Mouse (Mus musculus) layer of hippocampus, postnatal 36 days (tissue): Measurements from ENCODE around the gene Ppip5k1. TPM values are rescaled to one million over a fixed set of nuclear protein-coding genes. Genes with fewer than 3 reads are reported as not detected.
A peak's percentile ranks its signal among the peaks of the same experiment; 100 is the strongest.
"Not testable (repeated sequence)": the region's sequence is repeated elsewhere in the genome, so short reads cannot be mapped to it uniquely, and the experiment has no call there.

Experiments used
- DNase-seq, 2 experiments: peaks; one replicate each; pipeline ENCODE4 v3.0.0; 2022
- total RNA-seq, 2 experiments: library from RNA; stranded (reverse); gene quantifications; 2 replicates each; pipeline ENCODE4 v1.2.3; 2021

The Ppip5k1 gene
- total RNA-seq = 100 to 1,000 TPM in 1 of 2 experiments, 10 to 100 TPM in 1; 98.7 to 107 TPM

GRCm38 (mm10) chr2:121354820-121355592, at the start of gene Ppip5k1:
Gene Ppip5k1, minus strand, starts transcription at chr2:121355396.
- DNase-seq = peak; percentile 98

GRCm38 (mm10) chr2:121403296-121403695, 48.1 kb upstream of the Ppip5k1 start:
- DNase-seq = no peak

- peak; percentile 76 to 83 for DNase-seq
These were observed 41.4 kb upstream of the Ppip5k1 start for GRCm38 (mm10) chr2:121396624-121397023.

- DNase-seq = not testable (repeated sequence)
These were observed 31.9 kb upstream of the Ppip5k1 start, which contains the start of gene Strc for GRCm38 (mm10) chr2:121386961-121387575. Gene Strc, minus strand, starts transcription at chr2:121387168.

- DNase-seq = no peak
These were observed 19.6 kb upstream of the Ppip5k1 start for GRCm38 (mm10) chr2:121374766-121375165.

- DNase-seq = no peak
These were observed 17.1 kb upstream of the Ppip5k1 start for GRCm38 (mm10) chr2:121372266-121372665.

GRCm38 (mm10) chr2:121370921-121371320, 15.7 kb upstream of the Ppip5k1 start:
- DNase-seq = no peak

GRCm38 (mm10) chr2:121368831-121369230, 13.6 kb upstream of the Ppip5k1 start:
- no peak for DNase-seq

GRCm38 (mm10) chr2:121363656-121364055, 8.5 kb upstream of the Ppip5k1 start:
- no peak for DNase-seq

- no peak for DNase-seq
These were observed 4.3 kb upstream of the Ppip5k1 start for GRCm38 (mm10) chr2:121359461-121359860.

- peak; percentile 83 to 84 for DNase-seq
These were observed 3.2 kb upstream of the Ppip5k1 start for GRCm38 (mm10) chr2:121358381-121358780.

- no peak for DNase-seq
These were observed 2.8 kb upstream of the Ppip5k1 start for GRCm38 (mm10) chr2:121357961-121358360.

- DNase-seq = no peak
These were observed 2.3 kb upstream of the Ppip5k1 start, which contains the start of gene Ckmt1 for GRCm38 (mm10) chr2:121357494-121357893. Gene Ckmt1, plus strand, starts transcription at chr2:121357714.

GRCm38 (mm10) chr2:121354378-121354777, 818 bp downstream of the Ppip5k1 start:
- no peak for DNase-seq

- no peak for DNase-seq
These were observed 2.0 kb downstream of the Ppip5k1 start for GRCm38 (mm10) chr2:121353156-121353555.

GRCm38 (mm10) chr2:121339057-121339456, 16.1 kb downstream of the Ppip5k1 start:
- DNase-seq = no peak

GRCm38 (mm10) chr2:121329492-121329891, 25.7 kb downstream of the Ppip5k1 start:
- no peak for DNase-seq

- no peak for DNase-seq
These were observed 31.3 kb downstream of the Ppip5k1 start for GRCm38 (mm10) chr2:121323693-121324470.

- DNase-seq = no peak
These were observed 32.2 kb downstream of the Ppip5k1 start for GRCm38 (mm10) chr2:121323041-121323440.

GRCm38 (mm10) chr2:121316278-121316677, 38.9 kb downstream of the Ppip5k1 start:
- no peak for DNase-seq

GRCm38 (mm10) chr2:121308997-121309416, 46.2 kb downstream of the Ppip5k1 start:
- DNase-seq = no peak

- no peak for DNase-seq
These were observed 55.2 kb downstream of the Ppip5k1 start for GRCm38 (mm10) chr2:121300036-121300435.

GRCm38 (mm10) chr2:121299471-121299870, 55.7 kb downstream of the Ppip5k1 start:
- no peak for DNase-seq
